Mouse (Mus musculus) liver, embryonic 13.5 days (tissue): ENCODE measurements around the gene Slc25a33. TPM values are rescaled to one million over a fixed set of nuclear protein-coding genes. Genes with fewer than 3 reads are reported as not detected.
A peak's percentile ranks its signal among the peaks of the same experiment; 100 is the strongest.
"Not testable (repeated sequence)": the region's sequence is repeated elsewhere in the genome, so short reads cannot be mapped to it uniquely, and the experiment has no call there.

Source experiments
- ATAC-seq: fragments of 200-750 bp; cut with Nextera tagmentation; 2 replicates; pipeline ENCODE4 v1.8.0; 2017; ENCODE audit warnings: low read depth, mild to moderate bottlenecking, moderate number of reproducible peaks, moderate library complexity
- DNase-seq: peaks from one replicate; pipeline ENCODE4 v3.0.0; 2022
- H3K27ac ChIP-seq: fragments of 300-500 bp; sonication (generic); 2 replicates; pipeline ENCODE4 v1.5.1; 2015; ENCODE audit warnings: moderate library complexity, mild to moderate bottlenecking, inconsistent platforms
- H3K27me3 ChIP-seq: fragments of 300-500 bp; sonication (generic); 2 replicates; pipeline ENCODE4 v1.6.1; 2015; ENCODE audit warnings: mild to moderate bottlenecking, inconsistent platforms
- H3K36me3 ChIP-seq: fragments of 300-500 bp; sonication (generic); 2 replicates; pipeline ENCODE4 v1.6.1; 2015; ENCODE audit warnings: mild to moderate bottlenecking, inconsistent platforms
- H3K4me1 ChIP-seq: fragments of 300-500 bp; sonication (generic); replicated peaks from 2 replicates; pipeline ENCODE4 v1.6.1; 2015; ENCODE audit warnings: inconsistent platforms
- H3K4me2 ChIP-seq: fragments of 300-500 bp; sonication (generic); 2 replicates; pipeline ENCODE4 v1.6.1; 2015; ENCODE audit warnings: inconsistent platforms, mild to moderate bottlenecking, moderate library complexity
- H3K4me3 ChIP-seq: fragments of 300-500 bp; sonication (generic); replicated peaks from 2 replicates; pipeline ENCODE4 v1.5.1; 2015; ENCODE audit warnings: mild to moderate bottlenecking, inconsistent platforms
- H3K9ac ChIP-seq: fragments of 300-500 bp; sonication (generic); 2 replicates; pipeline ENCODE4 v1.6.1; 2015; ENCODE audit warnings: mild to moderate bottlenecking, inconsistent platforms
- H3K9me3 ChIP-seq: fragments of 300-500 bp; sonication (generic); replicated peaks from 2 replicates; pipeline ENCODE4 v1.6.1; 2016; ENCODE audit warnings: inconsistent platforms
- WGBS: fragments of 180-500 bp; shearing (Covaris S2); methylation state at CpG from one replicate; pipeline ENCODE4 v1.1.7; 2015; ENCODE audit not compliant: insufficient replicate concordance; 5-methylcytosine and 5-hydroxymethylcytosine counted together
- polyA plus RNA-seq: library from polyadenylated mRNA; unstranded; fragments of >200 nt; fragmentation: Nextera tagmentation; extraction: Ambion mirVana; gene quantifications from 2 replicates; pipeline ENCODE4 v1.2.1, GENCODE M21; 2015

Gene Slc25a33
- polyA plus RNA-seq = 13.4 and 14.1 TPM in 2 replicates

GRCm38 (mm10) chr4:149774094-149774470 lies at the start of gene Slc25a33:
Slc25a33 (minus strand) TSS chr4:149774277.
- peak within 1 kb of the TSS; percentile 69 for H3K4me3 ChIP-seq
- H3K9me3 ChIP-seq = no peaks in the 10 kb centered on the region
- H3K9ac ChIP-seq = peak within 1 kb of the TSS; percentile 84
- H3K4me1 ChIP-seq = peaks cover 29% of the 10 kb centered on the region
- ATAC-seq = peak; percentile 97
- H3K27me3 ChIP-seq = peaks cover 19% of the 10 kb centered on the region
- no peaks in the 10 kb centered on the region for H3K36me3 ChIP-seq
- WGBS = under 1% methylated on average over 48 of the region's 51 CpGs
- peak within 1 kb of the TSS; percentile 97 for H3K4me2 ChIP-seq
- peak within 1 kb of the TSS; percentile 63 for H3K27ac ChIP-seq
- DNase-seq = peak; percentile 90

DNA sequence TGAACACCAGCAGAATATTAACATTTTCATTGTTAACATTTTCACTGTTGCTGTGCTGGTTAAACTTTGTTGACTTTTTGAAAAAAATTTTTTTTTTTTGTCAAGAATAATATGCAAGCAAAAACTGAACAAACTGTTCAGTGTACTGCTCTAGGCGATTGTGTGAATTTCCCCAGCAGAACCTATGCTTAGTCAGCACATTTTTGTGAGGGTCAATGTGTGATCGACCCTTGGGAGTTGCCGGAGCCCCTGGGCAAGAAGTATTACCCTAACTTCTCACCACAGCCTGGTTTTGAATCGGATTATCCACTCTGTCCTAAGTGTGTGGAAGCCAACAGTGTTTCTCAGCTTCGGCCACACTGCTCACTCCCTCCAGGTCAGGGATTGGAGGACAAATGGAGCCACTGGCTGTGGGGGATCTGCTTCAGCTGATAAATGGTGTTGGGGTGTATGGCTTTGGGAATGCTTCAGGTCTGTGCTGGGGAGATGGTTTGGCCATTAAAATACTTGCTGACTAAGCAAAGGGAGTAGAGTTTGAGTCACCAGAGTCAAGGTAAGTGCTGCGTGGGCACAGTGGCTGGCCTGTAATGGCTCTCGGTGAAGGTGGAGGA lies 48.6 kb upstream of the Slc25a33 start:
- no peak overlapping the region for H3K9ac ChIP-seq
- no peak overlapping the region for H3K27ac ChIP-seq
- DNase-seq (no peak), ATAC-seq (no peak)
- H3K4me3 ChIP-seq = no peak overlapping the region
- 54% methylated on average over 7 of the region's 7 CpGs for WGBS
- H3K4me1 ChIP-seq = no peaks in the 10 kb centered on the region
- H3K36me3 ChIP-seq = no peaks in the 10 kb centered on the region
- H3K4me2 ChIP-seq = no peak overlapping the region
- peaks cover 9% of the 10 kb centered on the region for H3K27me3 ChIP-seq
- H3K9me3 ChIP-seq = no peaks in the 10 kb centered on the region

DNA sequence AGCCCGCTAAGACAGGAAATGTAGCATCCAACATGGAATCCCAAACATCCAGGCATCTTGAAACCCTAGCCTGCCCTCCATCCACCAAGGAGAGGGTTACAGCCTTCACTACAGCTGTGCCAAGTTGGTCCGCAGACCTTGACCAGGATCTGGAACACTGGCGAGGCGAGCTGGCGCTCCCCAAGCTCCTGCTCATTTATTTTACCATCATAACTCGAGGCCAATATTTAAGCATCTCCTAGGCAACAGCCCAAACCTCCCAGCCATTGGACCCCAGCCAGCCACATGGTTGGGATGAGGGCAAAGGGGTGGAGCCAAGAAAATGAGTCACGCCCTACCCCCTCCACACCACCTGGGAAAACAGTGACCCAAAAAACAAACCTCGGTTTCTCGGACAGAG lies 48.0 kb upstream of the Slc25a33 start:
- Histone ChIP-seq H3K36me3 (no peaks in the 10 kb centered on the region), H3K4me2 (no peak overlapping the region), H3K9ac (no peak overlapping the region), H3K4me1 (no peaks in the 10 kb centered on the region), H3K9me3 (no peaks in the 10 kb centered on the region), H3K27ac (no peak overlapping the region), H3K27me3 (peaks cover 9% of the 10 kb centered on the region), H3K4me3 (no peak overlapping the region)
- whole genome bisulfite sequencing = 56% methylated on average over 9 of the region's 9 CpGs
- ATAC-seq = no peak
- no peak for DNase-seq

- no peaks in the 10 kb centered on the region for H3K9me3 ChIP-seq
- H3K4me1 ChIP-seq = no peaks in the 10 kb centered on the region
- H3K4me2 ChIP-seq = no peak overlapping the region
- DNase-seq = no peak
- no peak overlapping the region for H3K4me3 ChIP-seq
- no peaks in the 10 kb centered on the region for H3K36me3 ChIP-seq
- 25% methylated on average over 6 of the region's 6 CpGs for WGBS
- ATAC-seq = no peak
- H3K27me3 ChIP-seq = peaks cover 9% of the 10 kb centered on the region
- no peak overlapping the region for H3K27ac ChIP-seq
- H3K9ac ChIP-seq = no peak overlapping the region
Measured at GRCm38 (mm10) chr4:149820569-149820968, 46.5 kb upstream of the Slc25a33 start.

GRCm38 (mm10) chr4:149819195-149819594 lies 45.1 kb upstream of the Slc25a33 start:
- Histone ChIP-seq H3K36me3 (no peaks in the 10 kb centered on the region), H3K4me2 (no peak overlapping the region), H3K4me1 (no peaks in the 10 kb centered on the region), H3K9me3 (no peaks in the 10 kb centered on the region), H3K27me3 (peaks cover 9% of the 10 kb centered on the region), H3K4me3 (no peak overlapping the region), H3K9ac (no peak overlapping the region), H3K27ac (no peak overlapping the region)
- no peak for DNase-seq
- 56% methylated on average over 3 of the region's 3 CpGs for WGBS
- ATAC-seq = no peak

DNA sequence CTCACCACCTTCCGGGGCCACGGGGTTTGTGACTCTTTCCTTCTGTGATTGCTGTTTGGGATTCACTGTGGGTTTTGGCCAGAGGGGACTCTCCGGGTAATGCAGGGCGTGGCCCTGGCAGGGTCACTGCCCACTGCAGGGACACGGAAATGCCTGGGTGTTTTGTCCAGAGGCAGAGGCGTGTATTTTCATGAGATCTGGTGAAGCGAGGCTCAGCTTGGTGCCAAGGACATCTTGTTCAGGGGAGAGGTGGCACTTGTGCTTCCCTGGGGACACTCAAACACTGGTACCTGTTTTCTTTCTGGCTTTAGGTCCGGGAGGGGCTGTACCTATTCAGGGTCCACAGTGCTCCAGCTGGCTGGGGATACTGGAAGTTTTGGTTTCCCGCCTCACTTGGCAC lies 42.5 kb upstream of the Slc25a33 start:
- Histone ChIP-seq H3K4me3 (no peak overlapping the region), H3K9me3 (no peaks in the 10 kb centered on the region), H3K27me3 (peaks cover 14% of the 10 kb centered on the region), H3K4me2 (no peak overlapping the region), H3K27ac (no peak overlapping the region), H3K9ac (no peak overlapping the region), H3K36me3 (no peaks in the 10 kb centered on the region), H3K4me1 (no peaks in the 10 kb centered on the region)
- DNase-seq (no peak), ATAC-seq (no peak)
- WGBS = 64% methylated on average over 9 of the region's 9 CpGs

GRCm38 (mm10) chr4:149815586-149815985 lies 41.5 kb upstream of the Slc25a33 start:
- Histone ChIP-seq H3K27ac (no peak overlapping the region), H3K9me3 (no peaks in the 10 kb centered on the region), H3K36me3 (no peaks in the 10 kb centered on the region), H3K9ac (no peak overlapping the region), H3K4me3 (no peak overlapping the region), H3K27me3 (peaks cover 12% of the 10 kb centered on the region), H3K4me2 (no peak overlapping the region), H3K4me1 (no peaks in the 10 kb centered on the region)
- no peak for ATAC-seq
- WGBS = 78% methylated on average over 14 of the region's 14 CpGs
- DNase-seq = no peak

DNA sequence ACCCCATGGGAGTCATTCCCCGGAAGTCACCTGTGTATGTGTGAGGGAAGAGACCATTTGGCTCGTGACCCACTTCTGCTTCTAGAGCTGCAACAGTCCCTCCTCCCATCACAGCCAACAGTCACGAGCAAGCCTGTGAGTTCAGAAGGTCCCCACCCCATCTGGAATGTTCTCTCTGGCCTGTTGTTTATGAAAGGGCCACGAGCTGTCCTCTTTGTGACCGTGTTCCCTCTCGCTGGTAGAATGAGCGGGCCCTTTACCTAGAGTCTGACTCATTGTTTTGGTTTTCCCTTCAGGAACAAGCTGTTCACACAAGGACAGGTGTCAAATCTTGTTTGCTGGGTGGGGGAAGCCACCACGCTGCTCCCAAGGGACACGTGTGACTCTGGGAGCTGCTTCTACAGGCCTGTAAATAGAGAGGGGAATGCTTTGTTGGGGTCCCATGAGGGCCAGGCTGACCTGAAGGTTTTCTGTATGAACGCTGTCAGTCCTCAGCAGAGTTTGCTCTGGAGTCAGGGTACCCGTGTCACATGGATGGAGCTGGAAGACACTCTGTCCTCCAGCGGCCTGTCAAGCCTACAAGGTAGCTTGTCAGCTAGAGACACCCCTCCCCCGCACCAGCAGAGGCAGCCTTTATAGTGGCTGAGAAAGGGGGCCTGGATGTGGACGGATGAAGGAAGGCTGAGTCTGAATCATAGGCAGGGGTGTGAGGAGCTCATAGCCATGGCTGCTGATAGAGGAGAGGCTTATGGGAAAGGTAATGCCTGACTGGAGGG lies 39.5 kb upstream of the Slc25a33 start:
- Histone ChIP-seq H3K4me1 (no peaks in the 10 kb centered on the region), H3K4me2 (no peak overlapping the region), H3K4me3 (no peak overlapping the region), H3K9me3 (no peaks in the 10 kb centered on the region), H3K27ac (no peak overlapping the region), H3K27me3 (peaks cover 25% of the 10 kb centered on the region), H3K36me3 (no peaks in the 10 kb centered on the region), H3K9ac (no peak overlapping the region)
- no peak for ATAC-seq
- no peak for DNase-seq
- 49% methylated on average over 14 of the region's 14 CpGs for WGBS

- H3K27me3 ChIP-seq = peaks cover 39% of the 10 kb centered on the region
- H3K4me1 ChIP-seq, H3K36me3 ChIP-seq, H3K4me2 ChIP-seq, H3K4me3 ChIP-seq, H3K27ac ChIP-seq, H3K9me3 ChIP-seq, ATAC-seq, DNase-seq, H3K9ac ChIP-seq: not testable (repeated sequence)
Measured at GRCm38 (mm10) chr4:149810372-149810771, 36.3 kb upstream of the Slc25a33 start.

GRCm38 (mm10) chr4:149808584-149809227 lies 34.6 kb upstream of the Slc25a33 start:
- no peaks in the 10 kb centered on the region for H3K9me3 ChIP-seq
- no peak for ATAC-seq
- no peak for DNase-seq
- H3K36me3 ChIP-seq = no peaks in the 10 kb centered on the region
- no peaks in the 10 kb centered on the region for H3K4me1 ChIP-seq
- H3K4me3 ChIP-seq = no peak overlapping the region
- peaks cover 37% of the 10 kb centered on the region for H3K27me3 ChIP-seq
- no peak overlapping the region for H3K9ac ChIP-seq
- 37% methylated on average over 11 of the region's 11 CpGs for WGBS
- no peak overlapping the region for H3K4me2 ChIP-seq
- H3K27ac ChIP-seq = no peak overlapping the region

GRCm38 (mm10) chr4:149808060-149808567 lies 34.0 kb upstream of the Slc25a33 start:
- no peaks in the 10 kb centered on the region for H3K9me3 ChIP-seq
- no peak overlapping the region for H3K27ac ChIP-seq
- H3K4me1 ChIP-seq = no peaks in the 10 kb centered on the region
- H3K9ac ChIP-seq = no peak overlapping the region
- WGBS = 34% methylated on average over 14 of the region's 14 CpGs
- no peak overlapping the region for H3K4me3 ChIP-seq
- H3K27me3 ChIP-seq = peaks cover 35% of the 10 kb centered on the region
- ATAC-seq = no peak
- no peak overlapping the region for H3K4me2 ChIP-seq
- no peak for DNase-seq
- H3K36me3 ChIP-seq = no peaks in the 10 kb centered on the region
